Mouse (Mus musculus) kidney, adult 2 months (tissue): ENCODE results near the gene Zyx. TPM values are rescaled to one million over a fixed set of nuclear protein-coding genes. Genes with fewer than 3 reads are reported as not detected.
A peak's percentile ranks its signal among the peaks of the same experiment; 100 is the strongest.

ENCODE experiments used
- DNase-seq: peaks from one replicate; pipeline ENCODE4 v3.0.0; 2021
- H3K27ac ChIP-seq: fragments of 200-500 bp; 2 replicates; pipeline ENCODE4 v1.5.1; 2012; ENCODE audit warnings: low read depth, low read length, control low read depth, inconsistent platforms; ENCODE audit not compliant: insufficient read depth
- H3K27me3 ChIP-seq: fragments of 200-500 bp; replicated peaks from 2 replicates; pipeline ENCODE4 v1.6.1; 2012; ENCODE audit warnings: mild to moderate bottlenecking, moderate library complexity, low read length, inconsistent platforms; ENCODE audit not compliant: control insufficient read depth, insufficient read depth
- H3K36me3 ChIP-seq: fragments of 200-500 bp; 2 replicates; pipeline ENCODE4 v1.6.1; 2012; ENCODE audit warnings: mild to moderate bottlenecking, moderate library complexity, low read length, inconsistent platforms; ENCODE audit not compliant: control insufficient read depth, insufficient read depth
- H3K4me1 ChIP-seq: fragments of 200-500 bp; 2 replicates; pipeline ENCODE4 v1.6.1; 2011; ENCODE audit warnings: low read length; ENCODE audit not compliant: control insufficient read depth, insufficient read depth
- H3K4me3 ChIP-seq: fragments of 200-500 bp; 2 replicates; pipeline ENCODE4 v1.5.1; 2011; ENCODE audit warnings: mild to moderate bottlenecking, low read depth, low read length, control low read depth; ENCODE audit not compliant: insufficient read depth
- CTCF ChIP-seq: fragments of 200-500 bp; conservative IDR thresholded peaks from 2 replicates; pipeline ENCODE4 v1.5.1; 2011; ENCODE audit warnings: low read depth, mild to moderate bottlenecking, control low read depth, low read length, moderate library complexity, mixed read lengths; ENCODE audit not compliant: insufficient read depth, insufficient read length
- POLR2A ChIP-seq: fragments of 200-500 bp; IDR thresholded peaks from one replicate; pipeline ENCODE4 v1.6.1; 2011; ENCODE audit warnings: low read depth, low read length, control low read depth
- WGBS: fragments of 180-500 bp; shearing (Covaris S2); methylation state at CpG from one replicate; pipeline ENCODE4 v1.1.7; 2018; 5-methylcytosine and 5-hydroxymethylcytosine counted together
- polyA plus RNA-seq: library from polyadenylated mRNA; depleted of rRNA; stranded (reverse); fragments of >200 nt; gene quantifications from 2 replicates; pipeline ENCODE4 v1.2.3, GENCODE M21; 2012

Zyx gene
- polyA plus RNA-seq, 1 experiment: 90.0 TPM

DNA sequence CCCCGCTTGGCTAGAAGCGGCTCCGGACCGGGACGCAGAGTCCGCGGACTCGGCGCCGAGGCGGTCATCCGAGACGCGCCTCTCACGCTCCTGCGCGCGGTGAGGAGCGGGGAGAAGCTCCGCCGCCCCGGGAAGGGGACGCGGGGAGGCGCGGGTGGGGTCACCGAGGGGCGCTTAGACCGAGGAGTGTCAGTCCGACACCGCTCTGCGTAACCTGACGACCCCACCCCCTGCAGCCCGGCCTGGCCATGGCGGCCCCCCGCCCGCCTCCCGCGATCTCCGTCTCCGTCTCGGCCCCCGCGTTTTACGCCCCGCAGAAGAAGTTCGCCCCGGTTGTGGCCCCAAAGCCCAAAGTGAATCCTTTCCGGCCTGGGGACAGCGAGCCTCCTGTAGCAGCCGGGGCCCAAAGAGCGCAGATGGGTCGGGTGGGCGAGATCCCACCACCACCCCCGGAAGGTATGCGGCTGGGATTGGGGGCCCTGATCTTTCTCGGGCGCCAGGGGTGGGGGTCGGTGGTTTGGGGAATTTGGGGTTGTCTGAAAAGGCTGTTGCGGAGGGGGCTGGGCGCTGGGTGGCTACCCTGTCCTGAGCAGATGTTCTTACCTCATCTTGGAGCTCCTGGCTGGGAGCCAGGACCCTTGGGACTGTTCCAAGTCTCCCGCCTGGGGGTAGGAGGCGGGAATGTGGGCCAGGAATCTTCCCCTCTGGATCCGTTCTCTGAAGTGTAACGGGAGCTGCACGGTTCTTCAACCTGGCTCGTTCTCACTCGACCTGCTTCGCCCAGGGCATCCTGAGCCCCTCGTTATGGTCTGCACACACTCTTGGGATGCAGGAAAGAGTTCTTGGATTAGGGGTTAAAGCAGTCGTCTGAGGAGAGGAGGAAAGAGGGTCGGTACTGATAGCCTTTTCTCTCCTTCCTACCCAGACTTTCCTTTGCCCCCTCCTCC lies 864 bp downstream of the Zyx start:
- Histone ChIP-seq H3K36me3 (no peaks in the 10 kb centered on the region; the same call in 1 of the 2 replicates), H3K4me1 (peaks cover 21% of the 10 kb centered on the region), H3K4me3 (peak overlapping the region; percentile 71), H3K27ac (peak overlapping the region; percentile 70), H3K27me3 (no peaks in the 10 kb centered on the region)
- DNase-seq: peak; percentile 96
- WGBS: 2% methylated on average over 72 of the region's 72 CpGs
- no peak for TF ChIP-seq CTCF
- peak; percentile 80 for TF ChIP-seq POLR2A

GRCm38 (mm10) chr6:42350968-42351775 lies 1.7 kb downstream of the Zyx start:
- TF ChIP-seq CTCF: no peak
- TF ChIP-seq POLR2A: no peak
- no peak for DNase-seq
- peak overlapping the region; percentile 71 for H3K4me3 ChIP-seq
- no peak overlapping the region for H3K27ac ChIP-seq
- no peaks in the 10 kb centered on the region for H3K27me3 ChIP-seq
- H3K4me1 ChIP-seq: peaks cover 21% of the 10 kb centered on the region
- WGBS: 43% methylated on average over 13 of the region's 13 CpGs
- H3K36me3 ChIP-seq: no peaks in the 10 kb centered on the region; the same call in 1 of the 2 replicates

DNA sequence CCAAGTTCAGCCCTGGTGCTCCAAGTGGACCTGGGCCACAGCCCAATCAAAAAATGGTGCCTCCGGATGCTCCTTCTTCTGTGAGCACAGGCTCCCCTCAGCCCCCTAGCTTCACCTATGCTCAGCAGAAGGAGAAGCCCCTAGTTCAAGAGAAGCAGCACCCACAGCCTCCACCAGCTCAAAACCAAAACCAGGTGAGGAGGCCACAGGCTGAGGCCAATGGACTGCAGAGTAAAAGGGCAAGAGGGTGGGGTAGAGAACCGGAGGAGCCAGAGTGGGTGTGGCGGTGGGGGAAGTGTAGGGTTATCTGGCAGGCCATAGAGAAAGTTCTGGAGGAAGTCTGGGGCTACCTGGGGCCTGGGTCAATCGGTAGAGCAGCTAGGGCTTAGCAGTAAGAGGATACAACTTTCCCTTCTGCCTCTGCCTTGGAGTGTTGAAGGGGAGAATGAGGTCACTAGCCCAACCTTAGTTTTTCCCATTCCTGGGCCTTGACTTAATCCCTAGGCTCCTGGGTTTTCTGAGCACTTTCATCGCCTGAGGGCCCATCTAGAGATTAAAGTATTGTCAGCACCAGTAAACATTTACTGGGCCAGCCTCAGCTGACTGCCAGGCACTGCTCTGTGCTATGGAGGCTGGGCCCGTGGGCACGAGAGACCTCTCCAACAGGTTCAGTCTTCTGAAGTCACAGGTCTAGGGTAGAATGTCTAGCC lies 2.5 kb downstream of the Zyx start:
- H3K4me1 ChIP-seq: peaks cover 21% of the 10 kb centered on the region
- H3K36me3 ChIP-seq: no peaks in the 10 kb centered on the region; the same call in 1 of the 2 replicates
- H3K27me3 ChIP-seq: no peaks in the 10 kb centered on the region
- DNase-seq: peak; percentile 41
- WGBS: 55% methylated on average over 7 of the region's 7 CpGs
- H3K4me3 ChIP-seq: no peak overlapping the region
- TF ChIP-seq CTCF (no peak), POLR2A (no peak)
- no peak overlapping the region for H3K27ac ChIP-seq

DNA sequence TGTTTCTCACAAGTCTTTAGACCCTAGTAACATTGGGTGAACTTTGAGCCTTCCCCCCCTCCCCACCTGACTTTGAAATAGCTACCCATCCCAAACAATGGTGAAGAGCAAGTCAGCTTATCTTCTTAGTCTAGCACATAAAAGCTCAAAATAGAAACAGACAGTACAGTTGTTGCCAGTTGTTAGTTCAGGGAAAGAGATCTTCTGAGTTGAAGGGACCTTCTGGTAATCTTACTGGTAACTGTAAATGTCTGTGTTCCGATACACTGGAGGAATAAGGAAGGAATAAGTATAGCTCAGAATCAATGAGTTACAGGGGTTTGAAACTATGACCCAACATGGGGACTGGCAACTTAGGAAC lies 3.0 kb downstream of the Zyx start:
- no peak for TF ChIP-seq POLR2A
- TF ChIP-seq CTCF: no peak
- Histone ChIP-seq H3K27me3 (no peaks in the 10 kb centered on the region), H3K4me1 (peaks cover 21% of the 10 kb centered on the region), H3K4me3 (no peak overlapping the region), H3K27ac (no peak overlapping the region), H3K36me3 (no peaks in the 10 kb centered on the region; the same call in 1 of the 2 replicates)
- 89% methylated on average over 1 of the region's 1 CpGs for WGBS
- no peak for DNase-seq

DNA sequence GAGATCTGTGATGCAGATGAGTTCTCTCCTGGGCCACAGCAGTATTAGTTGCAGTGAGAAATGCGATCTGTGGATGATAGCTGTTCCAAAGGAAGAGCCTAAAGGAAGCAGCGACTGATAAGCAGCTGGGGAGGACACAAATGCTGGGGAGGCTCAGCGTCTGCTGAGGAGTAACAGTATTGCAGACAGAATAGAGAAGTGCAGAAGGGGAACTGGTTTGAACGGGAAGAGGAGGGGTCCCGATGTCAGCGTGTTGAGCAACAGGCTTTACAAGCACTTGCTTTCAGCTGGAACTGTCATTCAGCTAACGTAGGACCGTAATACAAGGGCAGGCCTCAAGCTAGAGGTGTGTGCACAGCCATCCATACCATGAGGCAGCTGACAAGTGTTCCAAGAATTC lies 3.8 kb downstream of the Zyx start:
- DNase-seq: no peak
- peaks cover 21% of the 10 kb centered on the region for H3K4me1 ChIP-seq
- H3K27ac ChIP-seq: no peak overlapping the region
- no peak overlapping the region for H3K4me3 ChIP-seq
- no peaks in the 10 kb centered on the region for H3K27me3 ChIP-seq
- TF ChIP-seq POLR2A (no peak), CTCF (no peak)
- H3K36me3 ChIP-seq: peaks cover 3% of the 10 kb centered on the region
- WGBS: 67% methylated on average over 8 of the region's 8 CpGs

DNA sequence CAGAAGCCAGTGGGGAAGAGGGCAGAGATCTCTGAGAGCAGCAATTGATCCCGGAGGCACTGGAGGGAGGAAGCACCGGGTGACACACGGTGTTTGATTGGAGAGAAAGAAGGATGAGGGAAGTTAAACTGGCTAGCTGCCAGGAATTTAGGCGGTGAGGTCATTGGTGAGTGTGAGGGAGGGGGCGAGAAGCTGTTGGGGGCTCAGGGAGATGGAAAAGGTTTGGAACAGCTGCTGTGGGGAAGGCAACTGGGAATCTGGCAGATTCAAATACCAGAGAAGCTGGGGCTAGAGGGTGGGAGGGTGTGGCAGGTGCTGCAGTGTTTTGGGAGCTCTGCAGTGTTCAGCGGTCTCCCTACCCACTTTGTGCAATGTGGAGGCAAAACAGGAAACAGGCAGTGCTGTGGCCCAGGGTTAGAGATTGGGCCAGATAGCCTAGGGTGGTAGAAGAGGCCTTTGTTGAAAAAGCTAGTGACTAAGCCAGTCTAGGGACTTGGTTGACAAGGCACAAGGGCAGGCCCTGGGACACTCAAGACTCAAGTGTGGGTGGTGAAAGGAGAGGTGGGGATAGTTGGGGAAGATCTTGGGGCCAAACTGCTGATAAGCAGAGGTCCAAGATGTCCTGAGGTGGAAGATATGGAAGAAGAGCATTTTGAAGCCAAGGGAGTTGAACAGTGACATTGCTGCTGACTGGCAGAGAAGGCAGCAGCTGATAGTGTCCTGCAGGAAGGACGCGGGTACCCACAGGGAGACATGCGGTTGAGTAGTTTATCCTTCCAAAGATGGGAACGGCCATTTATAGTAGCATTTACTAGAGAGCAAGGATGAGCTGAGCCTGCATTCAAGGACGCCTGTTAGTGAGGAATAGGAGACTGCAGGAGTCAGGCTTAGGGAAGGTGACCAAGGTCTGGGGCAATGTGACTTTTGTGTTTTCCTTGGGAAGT lies 4.9 kb downstream of the Zyx start:
- Histone ChIP-seq H3K4me3 (no peak overlapping the region), H3K4me1 (peaks cover 21% of the 10 kb centered on the region), H3K36me3 (peaks cover 3% of the 10 kb centered on the region), H3K27me3 (no peaks in the 10 kb centered on the region), H3K27ac (no peak overlapping the region)
- DNase-seq: no peak
- 57% methylated on average over 11 of the region's 11 CpGs for WGBS
- TF ChIP-seq CTCF: no peak
- no peak for TF ChIP-seq POLR2A
